Mouse (Mus musculus) lung, embryonic 15.5 days (tissue): ENCODE results near the gene Psmd5. TPM values are rescaled to one million over a fixed set of nuclear protein-coding genes. Genes with fewer than 3 reads are reported as not detected.
"Not testable (repeated sequence)": the region's sequence is repeated elsewhere in the genome, so short reads cannot be mapped to it uniquely, and the experiment has no call there.

Source experiments
- ATAC-seq: fragments of 200-750 bp; cut with Nextera tagmentation; 2 replicates; pipeline ENCODE4 v1.8.0; 2017; ENCODE audit warnings: moderate number of reproducible peaks, borderline replicate concordance; ENCODE audit not compliant: low FRiP score, low TSS enrichment; ENCODE audit errors: extremely low read depth
- H3K27ac ChIP-seq: fragments of 300-500 bp; sonication (generic); 2 replicates; pipeline ENCODE4 v1.5.1; 2015; ENCODE audit warnings: moderate library complexity, mild to moderate bottlenecking, inconsistent platforms
- H3K27me3 ChIP-seq: fragments of 300-500 bp; sonication (generic); 2 replicates; pipeline ENCODE4 v1.6.1; 2015; ENCODE audit warnings: inconsistent platforms
- H3K36me3 ChIP-seq: fragments of 300-500 bp; sonication (generic); 2 replicates; pipeline ENCODE4 v1.6.1; 2015; ENCODE audit warnings: inconsistent platforms
- H3K4me1 ChIP-seq: fragments of 300-500 bp; sonication (generic); 2 replicates; pipeline ENCODE4 v1.6.1; 2015; ENCODE audit warnings: inconsistent platforms
- H3K4me2 ChIP-seq: fragments of 300-500 bp; sonication (generic); 2 replicates; pipeline ENCODE4 v1.6.1; 2015; ENCODE audit warnings: inconsistent platforms, mild to moderate bottlenecking, moderate library complexity
- H3K4me3 ChIP-seq: fragments of 300-500 bp; sonication (generic); 2 replicates; pipeline ENCODE4 v1.5.1; 2015; ENCODE audit warnings: mild to moderate bottlenecking, inconsistent platforms
- H3K9ac ChIP-seq: fragments of 300-500 bp; sonication (generic); 2 replicates; pipeline ENCODE4 v1.6.1; 2015; ENCODE audit warnings: inconsistent platforms
- H3K9me3 ChIP-seq: fragments of 300-500 bp; sonication (generic); 2 replicates; pipeline ENCODE4 v1.6.1; 2016; ENCODE audit warnings: inconsistent platforms
- WGBS: fragments of 180-500 bp; shearing (Covaris S2); methylation state at CpG from one replicate; pipeline ENCODE4 v1.1.7; 2015; 5-methylcytosine and 5-hydroxymethylcytosine counted together
- polyA plus RNA-seq: library from polyadenylated mRNA; unstranded; fragments of >200 nt; fragmentation: Nextera tagmentation; extraction: Ambion mirVana; gene quantifications from 2 replicates; pipeline ENCODE4 v1.2.1, GENCODE M21; 2015

The Psmd5 gene
- polyA plus RNA-seq, 1 experiment from 2014 or later = 110 TPM

DNA sequence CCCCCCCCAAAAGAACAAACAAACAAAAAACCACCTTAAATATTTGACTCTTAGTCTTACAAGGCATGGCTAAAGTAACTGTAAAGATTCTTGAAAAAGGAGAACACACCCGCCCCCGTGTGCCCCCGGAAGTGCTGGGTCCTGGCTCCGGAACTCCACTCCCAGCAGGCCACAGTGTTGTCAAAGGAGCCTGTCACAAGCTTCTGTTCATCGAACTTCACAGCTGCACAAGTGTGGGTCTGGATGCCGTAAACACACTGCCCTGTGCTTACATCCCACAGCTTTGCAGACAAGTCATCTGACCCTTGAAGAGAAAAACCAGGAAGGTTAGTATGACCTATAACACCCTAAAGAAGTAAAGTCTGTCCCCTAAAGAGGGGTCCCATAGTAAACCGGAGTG is 62.1 kb downstream of the Psmd5 start:
- Histone ChIP-seq H3K27me3 (no peaks in the 10 kb centered on the region), H3K4me3 (no peak overlapping the region), H3K4me1 (no peaks in the 10 kb centered on the region), H3K9ac (no peak overlapping the region), H3K4me2 (no peak overlapping the region), H3K36me3 (peaks cover 76% of the 10 kb centered on the region), H3K27ac (no peak overlapping the region), H3K9me3 (no peaks in the 10 kb centered on the region)
- 75% methylated on average over 7 of the region's 7 CpGs for WGBS
- no peak for ATAC-seq

DNA sequence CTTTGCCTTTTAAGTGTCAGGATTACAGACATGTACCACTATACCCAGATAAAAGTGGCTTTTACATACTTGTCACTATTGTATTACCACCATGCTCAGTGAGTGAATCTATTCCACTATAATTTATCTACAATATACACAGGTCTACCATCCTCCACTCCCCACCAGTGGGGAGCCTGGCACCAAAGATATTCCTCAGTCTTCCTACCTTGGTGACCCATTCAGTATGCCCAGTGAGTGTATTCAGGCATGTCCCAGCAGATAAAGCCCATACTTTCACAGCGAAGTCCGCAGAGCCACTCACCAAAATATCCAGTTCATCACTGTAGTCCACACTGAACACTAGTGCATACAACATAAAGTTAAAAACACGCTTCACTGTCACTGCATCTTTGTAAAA is 64.0 kb downstream of the Psmd5 start:
- Histone ChIP-seq H3K27me3 (no peaks in the 10 kb centered on the region), H3K4me3 (no peak overlapping the region), H3K9me3 (no peaks in the 10 kb centered on the region), H3K9ac (no peak overlapping the region), H3K4me1 (no peaks in the 10 kb centered on the region), H3K4me2 (no peak overlapping the region), H3K36me3 (peaks cover 64% of the 10 kb centered on the region), H3K27ac (no peak overlapping the region)
- ATAC-seq = no peak
- WGBS = 96% methylated on average over 3 of the region's 3 CpGs

DNA sequence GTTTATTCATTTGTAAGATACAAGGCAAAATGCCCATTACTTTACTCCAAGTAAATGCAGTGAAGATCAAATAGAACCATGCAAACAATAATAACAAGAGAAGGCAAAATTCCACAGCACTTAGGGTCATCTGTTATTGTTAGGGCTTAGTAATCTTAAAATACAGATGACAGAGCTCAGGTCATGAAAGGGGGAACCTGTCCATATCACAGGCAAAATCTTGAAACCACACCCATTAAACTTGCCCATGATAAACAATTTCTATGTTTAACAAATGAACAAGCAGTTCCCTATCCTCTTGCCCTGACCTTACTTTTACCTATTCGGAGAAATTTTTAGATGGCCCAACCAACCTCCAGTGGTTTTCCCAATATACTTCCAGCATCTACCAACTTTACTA is 65.2 kb downstream of the Psmd5 start:
- no peak overlapping the region for H3K27ac ChIP-seq
- H3K9me3 ChIP-seq = no peaks in the 10 kb centered on the region
- peaks cover under 1% of the 10 kb centered on the region; the same call in 1 of the 2 replicates for H3K4me1 ChIP-seq
- ATAC-seq = no peak
- no peak overlapping the region for H3K4me3 ChIP-seq
- H3K36me3 ChIP-seq = peaks cover 64% of the 10 kb centered on the region
- no peak overlapping the region for H3K4me2 ChIP-seq
- H3K27me3 ChIP-seq = no peaks in the 10 kb centered on the region
- H3K9ac ChIP-seq = no peak overlapping the region
- 86% methylated on average over 1 of the region's 1 CpGs for WGBS

DNA sequence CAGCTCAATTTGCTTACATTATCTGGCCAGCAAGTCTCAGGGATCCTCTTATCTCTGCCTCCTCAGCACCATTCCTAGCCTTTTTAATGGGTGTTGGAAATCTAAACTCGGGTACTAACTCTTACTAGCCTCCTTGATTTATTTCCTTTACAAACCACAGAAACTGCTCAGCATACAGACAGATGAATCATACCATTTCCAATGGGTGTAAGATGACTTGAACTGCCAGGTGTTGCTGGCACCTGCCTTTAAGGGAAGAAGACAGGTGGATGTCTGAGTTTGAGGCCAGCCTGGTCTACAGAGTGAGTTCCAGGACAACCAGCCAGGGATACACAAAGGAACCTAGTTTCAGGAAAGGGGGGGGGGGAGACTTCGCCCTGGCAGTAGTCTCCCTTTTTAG is 66.7 kb downstream of the Psmd5 start:
- Histone ChIP-seq H3K36me3 (peaks cover 48% of the 10 kb centered on the region), H3K4me2 (no peak overlapping the region), H3K27me3 (no peaks in the 10 kb centered on the region), H3K4me3 (no peak overlapping the region), H3K9ac (no peak overlapping the region), H3K4me1 (peaks cover 12% of the 10 kb centered on the region), H3K27ac (no peak overlapping the region), H3K9me3 (no peaks in the 10 kb centered on the region)
- ATAC-seq = no peak
- WGBS = 75% methylated on average over 2 of the region's 2 CpGs

DNA sequence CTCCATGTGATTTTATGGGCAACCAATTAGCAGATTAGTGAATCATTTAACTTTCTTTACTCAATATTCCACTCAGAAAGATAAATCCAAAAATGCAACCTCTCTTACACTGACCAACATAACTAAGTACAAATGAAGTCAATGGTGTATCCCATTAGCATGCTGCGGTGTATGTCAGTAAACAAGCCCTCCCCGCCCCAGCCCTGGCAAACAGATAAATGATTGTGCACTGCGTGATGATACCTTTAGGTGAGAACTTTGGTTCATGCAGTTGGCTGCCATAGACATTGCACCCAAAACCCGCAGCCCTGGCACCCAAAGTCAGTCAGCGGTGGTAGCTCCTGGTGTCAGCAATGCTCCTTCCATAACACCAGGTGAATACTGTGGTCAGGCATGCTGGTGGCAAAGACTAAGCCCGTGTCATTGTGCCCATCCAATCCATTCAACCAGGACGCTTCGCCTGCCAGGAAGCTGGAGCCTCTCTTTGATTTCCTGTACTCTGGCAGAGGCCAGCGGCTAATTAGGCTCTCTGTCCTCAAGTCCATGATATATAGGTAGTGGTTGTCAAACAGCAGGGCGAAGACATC is 69.3 kb downstream of the Psmd5 start:
- 81% methylated on average over 10 of the region's 10 CpGs for WGBS
- H3K36me3 ChIP-seq = peaks cover 29% of the 10 kb centered on the region; the same call in 1 of the 2 replicates
- H3K4me2 ChIP-seq = no peak overlapping the region

DNA sequence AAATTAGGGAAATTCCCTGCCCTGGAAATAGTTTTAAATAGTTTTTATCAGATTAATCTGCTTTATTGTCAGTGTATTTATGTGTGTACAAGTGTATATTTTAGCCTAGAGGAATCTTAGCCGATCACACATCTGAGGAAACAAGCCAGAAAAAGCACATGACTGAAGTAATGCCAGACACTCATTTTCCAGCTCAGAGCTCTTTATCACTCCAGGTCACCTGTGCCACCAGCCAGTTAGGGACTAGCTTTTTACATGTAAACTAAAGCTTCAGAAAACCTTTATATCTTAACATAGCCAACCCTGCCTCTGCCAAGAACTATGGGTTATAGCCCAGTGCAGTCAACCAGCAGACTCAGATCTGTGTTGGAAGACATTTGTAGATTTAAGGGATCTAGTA is 70.0 kb downstream of the Psmd5 start:
- no peak overlapping the region for H3K4me3 ChIP-seq
- H3K36me3 ChIP-seq = peaks cover 25% of the 10 kb centered on the region; the same call in 1 of the 2 replicates
- H3K4me2 ChIP-seq = no peak overlapping the region
- WGBS = 79% methylated on average over 1 of the region's 1 CpGs
- no peak overlapping the region for H3K27ac ChIP-seq
- no peak for ATAC-seq
- H3K9me3 ChIP-seq = no peaks in the 10 kb centered on the region
- H3K9ac ChIP-seq = no peak overlapping the region
- peaks cover 16% of the 10 kb centered on the region for H3K4me1 ChIP-seq
- H3K27me3 ChIP-seq = no peaks in the 10 kb centered on the region

More for the DNA sequence above, 69.3 kb downstream of the Psmd5 start:
- H3K27me3 ChIP-seq = no peaks in the 10 kb centered on the region
- no peak overlapping the region for H3K4me3 ChIP-seq
- no peak overlapping the region for H3K9ac ChIP-seq
- H3K4me1 ChIP-seq = peaks cover 14% of the 10 kb centered on the region
- no peak for ATAC-seq
- H3K27ac ChIP-seq = no peak overlapping the region
- no peaks in the 10 kb centered on the region for H3K9me3 ChIP-seq

DNA sequence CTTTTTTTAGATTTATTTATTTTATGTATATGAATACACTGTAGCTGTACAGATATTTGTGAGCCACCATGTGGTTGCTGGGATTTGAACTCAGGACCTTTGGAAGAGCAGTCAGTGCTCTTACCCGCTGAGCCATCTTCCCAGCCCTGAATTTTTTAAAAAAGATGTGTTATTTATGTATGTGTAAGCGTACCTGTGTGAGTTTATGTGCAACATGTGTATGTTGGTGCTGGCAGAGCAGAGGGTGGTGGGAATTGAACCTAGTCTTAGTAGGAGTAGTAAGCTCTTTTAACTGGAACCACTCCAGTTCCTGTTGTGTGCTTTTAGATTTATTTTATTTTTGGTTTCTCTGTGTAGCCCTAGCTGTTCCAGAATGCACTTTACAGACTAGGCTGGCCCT is 70.6 kb downstream of the Psmd5 start:
- Histone ChIP-seq H3K4me3 (peak overlapping the region; percentile 18; the same call in 1 of the 2 replicates), H3K4me2 (peak overlapping the region; percentile 40), H3K4me1 (peaks cover 17% of the 10 kb centered on the region), H3K36me3 (peaks cover 23% of the 10 kb centered on the region; the same call in 1 of the 2 replicates), H3K9ac (no peak overlapping the region), H3K9me3 (no peaks in the 10 kb centered on the region), H3K27me3 (no peaks in the 10 kb centered on the region), H3K27ac (no peak overlapping the region)
- no peak for ATAC-seq
- WGBS = 97% methylated on average over 2 of the region's 2 CpGs

DNA sequence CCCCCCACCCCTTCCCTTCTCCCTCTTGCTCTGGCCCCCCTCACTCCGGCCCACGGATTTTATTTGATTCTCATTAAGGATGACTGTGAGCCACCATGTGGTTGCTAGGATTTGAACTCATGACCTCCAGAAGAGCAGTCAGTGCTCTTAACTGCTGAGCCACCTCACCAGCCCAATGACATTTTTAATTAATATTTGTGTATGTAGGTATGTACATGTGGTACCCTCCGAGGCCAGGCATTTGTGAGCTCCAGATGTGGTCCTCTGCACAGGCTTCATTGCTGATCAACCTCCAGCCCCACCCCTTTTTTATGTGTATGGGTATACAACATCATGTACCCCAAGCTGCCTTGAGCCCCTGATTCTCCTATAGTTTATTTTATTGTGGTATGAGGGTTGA is 71.0 kb downstream of the Psmd5 start:
- peaks cover 21% of the 10 kb centered on the region for H3K4me1 ChIP-seq
- H3K27me3 ChIP-seq = no peaks in the 10 kb centered on the region
- H3K9me3 ChIP-seq = no peaks in the 10 kb centered on the region
- 66% methylated on average over 3 of the region's 3 CpGs for WGBS
- ATAC-seq = no peak
- no peak overlapping the region for H3K9ac ChIP-seq
- no peak overlapping the region for H3K27ac ChIP-seq
- H3K4me3 ChIP-seq = peak overlapping the region; percentile 18
- H3K4me2 ChIP-seq = peak overlapping the region; percentile 40
- H3K36me3 ChIP-seq = peaks cover 19% of the 10 kb centered on the region; the same call in 1 of the 2 replicates

DNA sequence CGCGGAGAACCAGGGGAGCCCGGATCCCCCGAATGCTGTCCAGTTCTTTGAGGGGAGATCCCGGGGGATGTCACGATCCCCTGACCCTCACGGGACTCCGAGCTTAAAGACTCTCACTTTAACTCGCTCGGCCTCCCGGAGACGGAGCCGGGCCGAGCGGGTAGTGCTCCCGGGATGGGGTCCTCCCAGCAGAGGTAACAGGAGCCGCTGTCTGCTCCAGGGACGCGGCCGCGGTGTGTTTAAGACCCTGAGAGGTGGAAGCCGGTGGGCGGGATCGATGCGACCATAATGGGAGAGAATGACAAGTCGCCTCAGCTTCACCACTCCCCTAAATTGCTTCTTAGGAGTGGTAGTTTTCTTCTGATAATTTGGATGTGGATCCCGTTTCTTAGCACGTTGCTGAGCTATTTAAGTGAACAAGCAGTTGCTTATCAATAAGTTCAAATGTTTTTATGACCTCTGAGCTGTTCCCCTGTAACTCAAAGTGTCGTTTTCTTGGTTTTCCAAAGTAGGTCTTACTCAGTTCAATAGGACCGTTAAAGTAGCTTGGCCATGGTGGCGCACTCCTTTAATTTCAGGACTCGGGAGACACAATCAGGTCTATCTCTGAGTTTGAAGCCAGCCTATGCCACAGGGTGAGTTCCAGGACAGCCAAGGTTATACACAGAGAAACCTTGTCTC is 72.1 kb downstream of the Psmd5 start:
- H3K4me3 ChIP-seq = peak overlapping the region; percentile 78
- under 1% methylated on average over 32 of the region's 32 CpGs for WGBS
- peaks cover 12% of the 10 kb centered on the region; the same call in 1 of the 2 replicates for H3K36me3 ChIP-seq
- peak overlapping the region; percentile 86 for H3K27ac ChIP-seq
- H3K4me1 ChIP-seq = peaks cover 21% of the 10 kb centered on the region
- peak overlapping the region; percentile 65 for H3K4me2 ChIP-seq
- peak overlapping the region; percentile 89 for H3K9ac ChIP-seq
- peak; percentile 40 for ATAC-seq
- H3K27me3 ChIP-seq, H3K9me3 ChIP-seq: not testable (repeated sequence)

DNA sequence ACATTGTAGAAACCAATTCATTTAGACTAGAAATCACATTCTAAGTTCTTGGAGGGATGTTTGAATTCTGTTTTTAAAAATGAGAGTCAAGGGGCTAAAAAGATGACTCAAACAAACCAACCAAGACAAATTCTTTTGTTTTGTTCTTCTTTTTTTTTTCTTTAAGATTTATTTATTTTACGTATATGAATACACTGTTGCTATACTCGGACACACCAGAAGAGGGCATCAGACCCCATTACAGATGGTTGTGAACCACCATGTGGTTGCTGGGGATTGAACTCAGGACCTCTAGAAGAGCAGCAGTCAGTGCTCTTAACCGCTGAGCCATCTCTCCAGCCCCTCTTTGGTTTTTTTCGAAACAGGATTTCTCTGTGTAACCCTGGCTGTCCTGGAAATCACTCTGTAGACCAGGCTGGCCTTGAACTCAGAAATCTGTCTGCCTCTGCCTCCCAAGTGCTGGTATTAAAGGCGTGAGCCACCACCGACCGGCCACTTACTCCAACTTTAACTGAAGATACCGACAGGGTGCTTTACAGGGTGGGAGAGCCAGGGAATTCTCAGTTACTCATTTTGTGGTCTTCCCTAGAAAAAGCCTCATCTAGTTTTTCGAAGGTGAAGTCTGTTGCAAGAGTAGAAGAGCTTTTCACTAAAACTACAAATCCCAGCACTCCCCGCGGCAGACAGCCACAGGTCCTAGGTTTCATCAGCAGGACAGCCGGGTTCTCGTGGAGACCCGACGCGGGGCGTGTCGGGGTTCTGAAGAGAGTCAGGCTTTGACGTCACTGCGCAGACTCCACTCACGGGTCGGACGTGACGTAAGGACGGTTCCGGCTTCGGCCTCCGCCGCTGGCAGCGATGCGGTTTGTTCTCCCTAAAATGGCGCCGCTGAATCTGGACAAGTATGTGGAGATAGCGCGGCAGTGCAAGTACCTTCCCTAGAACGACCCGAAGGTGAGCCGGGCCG is 73.0 kb downstream of the Psmd5 start:
- peak overlapping the region; percentile 86 for H3K27ac ChIP-seq
- H3K9ac ChIP-seq = peak overlapping the region; percentile 89
- H3K4me1 ChIP-seq = peaks cover 21% of the 10 kb centered on the region
- peak overlapping the region; percentile 78 for H3K4me3 ChIP-seq
- no peaks in the 10 kb centered on the region for H3K9me3 ChIP-seq
- WGBS = 5% methylated on average over 39 of the region's 39 CpGs
- peaks cover 10% of the 10 kb centered on the region; the same call in 1 of the 2 replicates for H3K36me3 ChIP-seq
- H3K4me2 ChIP-seq = peak overlapping the region; percentile 41; the same call in 1 of the 2 replicates
- peak; percentile 95 for ATAC-seq
- no peaks in the 10 kb centered on the region for H3K27me3 ChIP-seq

DNA sequence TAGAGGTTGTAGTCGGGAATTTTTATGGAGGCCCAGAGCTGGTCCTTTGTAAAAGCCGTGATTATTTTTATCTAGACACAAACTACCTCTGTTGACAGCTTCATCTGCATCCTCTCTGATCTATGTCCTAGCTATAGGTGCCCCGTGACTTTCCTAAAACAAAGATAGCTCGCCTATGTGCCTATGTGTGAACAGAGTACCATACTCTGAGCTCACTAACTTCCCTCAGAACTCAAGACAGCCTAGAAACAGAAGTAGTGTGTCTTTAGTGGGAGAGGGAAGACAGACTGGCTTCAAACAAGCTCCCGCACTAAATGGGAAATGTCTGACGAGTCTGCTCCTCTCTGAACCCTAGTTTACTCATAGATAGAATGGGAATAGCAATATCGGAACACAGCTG is 74.4 kb downstream of the Psmd5 start:
- WGBS = 74% methylated on average over 7 of the region's 7 CpGs
- Histone ChIP-seq H3K4me1 (peaks cover 21% of the 10 kb centered on the region), H3K27ac (no peak overlapping the region), H3K4me3 (peak overlapping the region; percentile 67; the same call in 1 of the 2 replicates), H3K36me3 (peaks cover 7% of the 10 kb centered on the region; the same call in 1 of the 2 replicates), H3K9me3 (no peaks in the 10 kb centered on the region), H3K9ac (no peak overlapping the region), H3K4me2 (peak overlapping the region; percentile 71), H3K27me3 (no peaks in the 10 kb centered on the region)
- no peak for ATAC-seq
